Mouse (Mus musculus) ES-Bruce4 (cell line): ENCODE measurements around the gene Zmynd11.

Experiments
- CTCF ChIP-seq: IDR thresholded peaks from one replicate; pipeline ENCODE4 v1.8.1; 2011; ENCODE audit warnings: low read depth, low read length
- EP300 ChIP-seq: IDR thresholded peaks from 2 replicates; pipeline ENCODE4 v1.6.1; 2011; ENCODE audit warnings: low read depth, low read length; ENCODE audit not compliant: insufficient read depth
- POLR2A ChIP-seq: IDR thresholded peaks from one replicate; pipeline ENCODE4 v1.8.1; 2011; ENCODE audit warnings: low read length; ENCODE audit not compliant: insufficient read depth

DNA sequence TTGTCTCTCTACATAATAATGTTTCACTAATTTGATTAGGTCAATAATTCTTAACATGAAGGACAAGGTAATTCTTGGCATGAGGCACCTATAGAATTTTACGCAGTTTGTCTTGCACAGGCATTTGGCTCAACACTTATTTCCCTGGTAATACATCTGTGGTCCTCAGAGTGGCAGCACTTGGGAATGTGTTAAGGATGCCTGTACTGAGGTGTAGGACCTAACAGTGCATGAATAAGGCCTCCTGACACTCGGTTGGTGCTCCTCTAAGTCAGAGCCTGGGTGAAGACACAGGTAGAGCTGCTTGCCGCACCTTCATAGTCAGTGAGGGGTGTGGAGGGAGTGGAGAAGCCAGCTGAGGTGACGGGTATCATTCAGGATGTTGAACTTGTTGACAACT, 81.8 kb downstream of the Zmynd11 start:
- no peak for TF ChIP-seq CTCF
- no peak for TF ChIP-seq POLR2A
- TF ChIP-seq EP300, result no peak
